Mouse (Mus musculus) heart, adult 8-10 months (tissue): Measurements from ENCODE around the gene Mfap3. TPM values are rescaled to one million over a fixed set of nuclear protein-coding genes. Genes with fewer than 3 reads are reported as not detected.

ENCODE experiments used
- total RNA-seq, 4 experiments: library from RNA; stranded (reverse); gene quantifications; 2 replicates each; pipeline ENCODE4 v1.2.4; 2022

The Mfap3 gene
- total RNA-seq, 4 experiments from 2014 or later, result 9.7 to 13.1 (median 11.2) TPM

Other genes with a start within 250 kb of the Mfap3 start
- 10 to 100 TPM; 42.2 to 45.8 (median 44.2) TPM for gene Fam114a2, start within 50 bp of the Mfap3 start, total RNA-seq
- 1 to 10 TPM; 5.7 to 8.1 (median 6.9) TPM for gene Galnt10, start 126.8 kb downstream of the Mfap3 start, total RNA-seq